In genomic region chr16:8205014-8205413, GRCm38 (mm10) we compare ENCODE assay signal across 22 mouse cellular contexts.
DNase-seq lines count a peak whose midpoint lies in the region; ATAC-seq lines count a peak whose summit lies in the region.
"Had no signal": no experiment of that assay in that cellular context is flagged by ENCODE, and none has a peak within 500 bp of the region (broad histone marks: within the 10 kb centered on the region; RNA-seq: fewer than 3 reads in every experiment).

No protein-coding gene starts in this region.

- no peaks in the 10 kb centered on the region for H3K36me3 ChIP-seq in midbrain, embryonic 13.5 days
- H3K36me3 ChIP-seq: forebrain, embryonic 10.5 days; heart, embryonic 10.5 days; heart, embryonic 13.5 days; hindbrain, embryonic 12.5 days; hindbrain, embryonic 15.5 days had no signal

- no peaks in the 10 kb centered on the region for H3K4me1 ChIP-seq in midbrain, embryonic 13.5 days (replicated peaks)
- H3K4me1 ChIP-seq: hindbrain, embryonic 12.5 days; hindbrain, embryonic 15.5 days had no signal

- WGBS in midbrain, embryonic 13.5 days: 86% methylated on average over 5 of the region's 5 CpGs

- H3K27me3 ChIP-seq in midbrain, embryonic 13.5 days: no peaks in the 10 kb centered on the region
- H3K27me3 ChIP-seq: forebrain, embryonic 13.5 days; heart, embryonic 13.5 days; hindbrain, embryonic 12.5 days; hindbrain, embryonic 15.5 days had no signal

- no peak overlapping the region for H3K4me3 ChIP-seq in midbrain, embryonic 13.5 days (replicated peaks)
- H3K4me3 ChIP-seq: forebrain, embryonic 10.5 days; forebrain, embryonic 13.5 days; heart, adult 2 months; heart, embryonic 10.5 days; heart, embryonic 13.5 days; hindbrain, embryonic 12.5 days; hindbrain, embryonic 15.5 days had no signal

- H3K9me3 ChIP-seq in midbrain, embryonic 13.5 days: no peaks in the 10 kb centered on the region
- H3K9me3 ChIP-seq: forebrain, embryonic 10.5 days; forebrain, embryonic 13.5 days; heart, embryonic 10.5 days; heart, embryonic 13.5 days; hindbrain, embryonic 12.5 days; hindbrain, embryonic 15.5 days had no signal

- no peak overlapping the region for H3K27ac ChIP-seq in midbrain, embryonic 13.5 days
- H3K27ac ChIP-seq: forebrain, embryonic 10.5 days; forebrain, embryonic 13.5 days; heart, adult 2 months; heart, embryonic 10.5 days; heart, embryonic 13.5 days; hindbrain, embryonic 12.5 days; hindbrain, embryonic 15.5 days had no signal

- DNase-seq in adrenal gland, adult 8-10 months: peak; percentile 28
- no peak for DNase-seq in adrenal gland, postnatal 4 days (ENCODE audit: low spot score in 2 of 2)
- peak; percentile 30 for DNase-seq in adrenal gland, postnatal 10 days
- DNase-seq in adrenal gland, postnatal 14 days: peak; percentile 29
- DNase-seq in MN1 (ENCODE audit: low spot score): no peak
- DNase-seq: cerebellum, adult 18-20 months; cerebellum, adult 9-10 months; cerebellum, postnatal 14 days; gastrocnemius, postnatal 25 days; heart, adult 2 months; kidney, adult 2 months had no signal

- H3K4me2 ChIP-seq in midbrain, embryonic 13.5 days (replicated peaks): no peak overlapping the region
- H3K4me2 ChIP-seq: forebrain, embryonic 13.5 days; heart, embryonic 13.5 days; hindbrain, embryonic 12.5 days; hindbrain, embryonic 15.5 days had no signal

- no peak for ATAC-seq in midbrain, embryonic 13.5 days
- ATAC-seq: activated CD4-positive, CD25-positive, alpha-beta regulatory T cell, adult 4 months; CD4-positive, CD25-positive, alpha-beta regulatory T cell, adult 4 months; forebrain, embryonic 13.5 days; forebrain, embryonic 16.5 days; intestine, postnatal 0 days had no signal

- H3K9ac ChIP-seq in midbrain, embryonic 13.5 days (replicated peaks): no peak overlapping the region
- H3K9ac ChIP-seq: forebrain, embryonic 13.5 days; heart, embryonic 13.5 days; hindbrain, embryonic 12.5 days; hindbrain, embryonic 15.5 days had no signal

Comparison
In these comparisons a context has a peak if more than half of its experiments do, and no peak if none do; other contexts are left out.
1. DNase-seq: peak in adrenal gland, adult 8-10 months (single experiment), adrenal gland, postnatal 10 days (single experiment) and adrenal gland, postnatal 14 days (single experiment); none in adrenal gland, postnatal 4 days (0 of 2) and MN1 (single experiment).